Mouse (Mus musculus): ENCODE measurements around the gene Syne1. TPM values are rescaled to one million over a fixed set of nuclear protein-coding genes. Genes with fewer than 3 reads are reported as not detected.

Syne1 gene
- total and polyA plus RNA-seq, 3 experiments = 5.3 to 6.8 TPM; not detected in 1

DNA sequence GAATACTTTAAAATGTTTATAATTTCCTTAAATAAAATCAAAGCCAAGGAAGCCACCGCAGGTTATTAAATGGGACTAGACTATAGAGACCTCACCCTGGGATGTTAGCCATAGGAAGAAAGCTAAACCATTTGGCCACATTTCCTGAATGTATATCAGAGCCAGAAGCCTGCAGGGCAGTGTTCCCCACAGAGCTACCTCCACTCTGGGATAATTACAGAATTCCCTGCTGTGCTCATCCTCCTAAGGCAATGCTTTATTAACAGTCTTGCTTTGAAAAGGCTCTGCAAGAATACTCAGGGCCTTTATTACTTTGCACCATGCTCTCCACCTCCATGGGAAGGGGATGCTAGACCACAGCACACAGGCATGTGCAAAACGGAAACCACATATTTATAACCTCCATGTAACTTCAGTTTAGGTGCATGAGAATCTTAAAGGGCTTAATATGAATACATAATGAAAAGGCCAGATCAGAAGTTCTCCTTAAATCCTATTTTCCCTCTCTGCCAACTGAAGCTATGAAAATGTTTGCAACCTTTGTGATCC is 111.4 kb downstream of the Syne1 start:
- H3K9ac ChIP-seq (ENCODE audit: control insufficient read depth, low read depth, low read length, poor library complexity, severe bottlenecking) = no peak overlapping the region

DNA sequence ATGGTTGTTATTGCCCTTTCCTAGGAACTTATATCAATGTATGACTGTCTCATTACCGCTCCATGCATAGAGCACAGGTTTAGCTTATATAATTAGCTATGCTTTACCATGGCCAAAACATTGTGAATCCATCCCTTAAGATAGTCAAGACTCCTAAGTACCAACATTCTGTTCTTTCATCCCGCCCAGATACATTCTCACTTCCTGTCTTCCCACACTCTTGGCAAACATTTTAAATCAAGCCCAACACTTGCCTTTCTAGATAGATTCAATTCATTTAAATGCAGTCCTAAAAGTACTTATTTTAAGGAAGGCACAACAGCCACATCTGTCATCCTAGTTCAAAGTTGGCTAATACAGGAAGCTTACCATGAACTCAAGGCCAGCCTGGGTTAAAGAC is 113.5 kb downstream of the Syne1 start:
- TF ChIP-seq ELF1 (IDR thresholded peaks at IDR 0.05; ENCODE audit: low read depth, low read length) (no peak), USF1 (IDR thresholded peaks at IDR 0.05; ENCODE audit: low read depth, low read length) (no peak), SMC3 (IDR thresholded peaks at IDR 0.05; ENCODE audit: low read depth, low read length) (no peak), NRF1 (IDR thresholded peaks at IDR 0.05; ENCODE audit: insufficient read depth, low read depth, low read length, poor library complexity, severe bottlenecking) (no peak)

More for the DNA sequence above, 111.4 kb downstream of the Syne1 start:
- Histone ChIP-seq H3K79me2 (ENCODE audit: control insufficient read depth, insufficient read depth, low read length, poor library complexity) (no peaks in the 10 kb centered on the region), H3K4me3 (ENCODE audit: control insufficient read depth in 1 of 2, insufficient read depth in 1 of 2, low read depth in 2 of 2, low read length in 2 of 2) (no peak overlapping the region), H3K27ac (ENCODE audit: control insufficient read depth, low read depth, low read length) (no peak overlapping the region), H3K4me1 (ENCODE audit: control insufficient read depth in 1 of 2, insufficient read depth in 2 of 2, low read length in 2 of 2) (no peaks in the 10 kb centered on the region), H3K27me3 (ENCODE audit: control insufficient read depth in 1 of 2, insufficient read depth in 2 of 2, low read length in 2 of 2) (peaks cover 0 to 1% of the 10 kb centered on the region in 2 experiments; a peak in 2 of 4 replicates), H3K36me3 (ENCODE audit: control insufficient read depth in 1 of 2, insufficient read depth in 2 of 2, low read length in 2 of 2) (no peaks in the 10 kb centered on the region), H3K9me3 (replicated peaks; ENCODE audit: insufficient read depth, low read length) (no peaks in the 10 kb centered on the region)
- TF ChIP-seq SMC3 (IDR thresholded peaks at IDR 0.05; ENCODE audit: low read depth, low read length) (no peak), KAT2A (conservative IDR thresholded peaks at IDR 0.05; ENCODE audit: low read depth, low read length) (no peak), BHLHE40 (IDR thresholded peaks at IDR 0.05; ENCODE audit: borderline replicate concordance, low read depth, low read length) (no peak), TAL1 (IDR thresholded peaks at IDR 0.05; ENCODE audit: low read length) (no peak), TBP (IDR thresholded peaks at IDR 0.05; ENCODE audit: low read depth, low read length) (no peak), GABPA (IDR thresholded peaks at IDR 0.05; ENCODE audit: low read depth, low read length) (no peak), ZNF384 (IDR thresholded peaks at IDR 0.05; ENCODE audit: low read depth, low read length) (no peak)
- no peak for DNase-seq (ENCODE audit: low read depth, low spot score)

DNA sequence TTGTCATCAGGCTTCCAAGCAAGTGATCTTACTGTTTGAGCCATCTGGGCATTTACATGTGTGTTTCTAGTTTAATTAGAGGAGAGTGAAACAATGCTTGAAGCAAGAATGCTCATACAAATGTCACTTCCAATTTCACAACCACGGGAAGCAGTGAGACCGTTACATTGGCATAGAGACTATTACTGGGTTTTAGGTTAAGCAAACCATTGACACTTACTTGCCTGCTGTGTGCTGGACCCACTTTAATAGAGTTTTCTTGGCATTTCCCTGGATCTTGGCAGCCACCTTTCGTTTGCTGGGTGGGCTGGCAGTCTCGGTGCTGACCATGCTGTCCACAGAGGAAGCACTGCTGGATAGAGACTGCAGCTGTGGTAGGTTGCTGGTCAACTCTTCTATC is 127.3 kb downstream of the Syne1 start:
- TF ChIP-seq MXI1 (IDR thresholded peaks at IDR 0.05; ENCODE audit: low read depth, low read length) = no peak
- TF ChIP-seq CTCF (IDR thresholded peaks at IDR 0.05 in 2 of 3, conservative IDR thresholded peaks at IDR 0.05 in 1 of 3; ENCODE audit: control insufficient read depth in 1 of 3, insufficient read depth in 1 of 3, low read depth in 2 of 3, low read length in 3 of 3, poor library complexity in 1 of 3, severe bottlenecking in 1 of 3) = no peak
- TF ChIP-seq UBTF (IDR thresholded peaks at IDR 0.05; ENCODE audit: borderline replicate concordance, insufficient read depth, low read depth, low read length) = no peak
- no peak for DNase-seq (ENCODE audit: low read depth, low spot score)
- Histone ChIP-seq H3K9me3 (replicated peaks; ENCODE audit: insufficient read depth, low read length) (no peaks in the 10 kb centered on the region), H3K4me3 (ENCODE audit: control insufficient read depth in 1 of 2, insufficient read depth in 1 of 2, low read depth in 2 of 2, low read length in 2 of 2) (no peak overlapping the region), H3K79me2 (ENCODE audit: control insufficient read depth, insufficient read depth, low read length, poor library complexity) (no peaks in the 10 kb centered on the region), H3K9ac (ENCODE audit: control insufficient read depth, low read depth, low read length, poor library complexity, severe bottlenecking) (no peak overlapping the region), H3K27me3 (ENCODE audit: control insufficient read depth in 1 of 2, insufficient read depth in 2 of 2, low read length in 2 of 2) (peaks cover 0 to 1% of the 10 kb centered on the region in 2 experiments; a peak in 2 of 4 replicates), H3K4me1 (ENCODE audit: control insufficient read depth in 1 of 2, insufficient read depth in 2 of 2, low read length in 2 of 2) (no peaks in the 10 kb centered on the region), H3K36me3 (ENCODE audit: control insufficient read depth in 1 of 2, insufficient read depth in 2 of 2, low read length in 2 of 2) (no peaks in the 10 kb centered on the region), H3K27ac (ENCODE audit: control insufficient read depth, low read depth, low read length) (no peak overlapping the region)

More for the DNA sequence above, 113.5 kb downstream of the Syne1 start:
- Histone ChIP-seq H3K27ac (ENCODE audit: control insufficient read depth, low read depth, low read length) (no peak overlapping the region), H3K9ac (ENCODE audit: control insufficient read depth, low read depth, low read length, poor library complexity, severe bottlenecking) (no peak overlapping the region), H3K36me3 (ENCODE audit: control insufficient read depth in 1 of 2, insufficient read depth in 2 of 2, low read length in 2 of 2) (no peaks in the 10 kb centered on the region), H3K4me1 (ENCODE audit: control insufficient read depth in 1 of 2, insufficient read depth in 2 of 2, low read length in 2 of 2) (no peaks in the 10 kb centered on the region), H3K27me3 (ENCODE audit: control insufficient read depth in 1 of 2, insufficient read depth in 2 of 2, low read length in 2 of 2) (peaks cover 0 to 1% of the 10 kb centered on the region in 2 experiments; a peak in 2 of 4 replicates), H3K4me3 (ENCODE audit: control insufficient read depth in 1 of 2, insufficient read depth in 1 of 2, low read depth in 2 of 2, low read length in 2 of 2) (no peak overlapping the region), H3K79me2 (ENCODE audit: control insufficient read depth, insufficient read depth, low read length, poor library complexity) (no peaks in the 10 kb centered on the region), H3K9me3 (replicated peaks; ENCODE audit: insufficient read depth, low read length) (no peaks in the 10 kb centered on the region)
- DNase-seq (ENCODE audit: low read depth, low spot score) = no peak

Data from MEL (cell line).